Comparison of ENCODE assay signal across 9 mouse cellular contexts in the genomic region with DNA sequence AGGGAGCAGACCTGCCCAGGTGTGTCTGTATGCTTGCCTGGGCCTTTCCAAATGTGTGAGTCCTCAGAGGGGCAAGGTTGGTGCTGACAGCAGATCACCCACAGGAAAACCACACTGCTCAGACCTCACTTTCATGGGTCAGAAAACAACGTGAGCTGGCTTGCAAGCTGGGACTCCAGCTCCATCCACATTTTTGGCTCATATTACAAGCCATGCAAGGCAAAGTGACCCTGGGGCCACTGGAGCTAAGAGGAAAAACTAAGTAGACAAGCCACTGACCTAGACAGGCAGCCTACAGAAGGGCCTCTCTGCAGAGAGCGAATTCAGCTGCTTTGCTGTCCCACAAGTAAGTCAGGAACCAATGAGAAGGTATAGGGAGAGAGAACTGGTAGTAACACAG.
DNase-seq lines count a peak whose midpoint lies in the region; ATAC-seq and TF ChIP-seq lines count a peak whose summit lies in the region.
"Had no signal": no experiment of that assay in that cellular context is flagged by ENCODE, and none has a peak within 500 bp of the region (broad histone marks: within the 10 kb centered on the region; RNA-seq: fewer than 3 reads in every experiment).

No protein-coding gene starts in this region.

- H3K27ac ChIP-seq in lung, embryonic 14.5 days (ENCODE audit: low read depth): peak overlapping the region; percentile 51
- no peak overlapping the region for H3K27ac ChIP-seq in kidney, adult 2 months (ENCODE audit: insufficient read depth, low read depth, low read length)
- H3K27ac ChIP-seq in neural tube, embryonic 15.5 days (replicated peaks): 0 out of 2 replicates have a peak overlapping the region, but pooled peaks have one; percentile 15
- no peak overlapping the region for H3K27ac ChIP-seq in thymus, adult 2 months (ENCODE audit: control insufficient read depth, insufficient read depth, low read length)
- H3K27ac ChIP-seq in forebrain, embryonic 16.5 days (ENCODE audit: low read length): no peak overlapping the region

- DNase-seq in lung, embryonic 14.5 days: peak; percentile 75
- no peak for DNase-seq in lung, adult 2 months
- peak; percentile 73 for DNase-seq in embryo, embryonic 10 days (ENCODE audit: low spot score)
- DNase-seq in kidney, adult 2 months: peak; percentile 62
- DNase-seq in left cerebral cortex, adult 18-20 months (ENCODE audit: low spot score in 2 of 2): no peak
- no peak for DNase-seq in thymus, adult 2 months
- DNase-seq: right cerebral cortex, postnatal 14 days had no signal

- WGBS in lung, embryonic 14.5 days: 15% methylated on average over 2 of the region's 2 CpGs
- WGBS in lung, adult 2 months: 49% methylated on average over 2 of the region's 2 CpGs
- WGBS in kidney, adult 2 months: 36% methylated on average over 2 of the region's 2 CpGs
- 64% methylated on average over 2 of the region's 2 CpGs for WGBS in neural tube, embryonic 15.5 days
- WGBS in thymus, adult 2 months: 47% methylated on average over 2 of the region's 2 CpGs
- WGBS in forebrain, embryonic 16.5 days: 63% methylated on average over 2 of the region's 2 CpGs

- no peak overlapping the region for H3K9ac ChIP-seq in lung, embryonic 14.5 days
- H3K9ac ChIP-seq in neural tube, embryonic 15.5 days (replicated peaks): no peak overlapping the region
- H3K9ac ChIP-seq in forebrain, embryonic 16.5 days (replicated peaks; ENCODE audit: low read depth, low read length): no peak overlapping the region

- H3K4me3 ChIP-seq in lung, embryonic 14.5 days (ENCODE audit: low read depth, low read length): no peak overlapping the region
- H3K4me3 ChIP-seq in lung, adult 2 months (replicated peaks; ENCODE audit: extremely low read depth, low read depth, low read length): no peak overlapping the region
- H3K4me3 ChIP-seq in kidney, adult 2 months (ENCODE audit: insufficient read depth, low read depth, low read length): no peak overlapping the region
- H3K4me3 ChIP-seq in neural tube, embryonic 15.5 days (replicated peaks): no peak overlapping the region
- no peak overlapping the region for H3K4me3 ChIP-seq in thymus, adult 2 months (ENCODE audit: control insufficient read depth, insufficient read depth, low read length)
- no peak overlapping the region for H3K4me3 ChIP-seq in forebrain, embryonic 16.5 days (replicated peaks; ENCODE audit: low read length)

- no peak for TF ChIP-seq CTCF in lung, embryonic 14.5 days (IDR thresholded peaks at IDR 0.05; ENCODE audit: low read depth)
- no peak for TF ChIP-seq CTCF in lung, adult 2 months (IDR thresholded peaks at IDR 0.05; ENCODE audit: insufficient read depth, low read length)
- no peak for TF ChIP-seq CTCF in kidney, adult 2 months (conservative IDR thresholded peaks at IDR 0.05; ENCODE audit: insufficient read depth, insufficient read length, low read depth, low read length)
- TF ChIP-seq CTCF in thymus, adult 2 months (IDR thresholded peaks at IDR 0.05; ENCODE audit: borderline replicate concordance, control insufficient read depth, extremely low read depth, insufficient read depth, low read length, poor library complexity): no peak

- no peaks in the 10 kb centered on the region for H3K27me3 ChIP-seq in lung, embryonic 14.5 days (ENCODE audit: insufficient read depth, low read length)
- no peaks in the 10 kb centered on the region for H3K27me3 ChIP-seq in kidney, adult 2 months (replicated peaks; ENCODE audit: control insufficient read depth, insufficient read depth, low read length)
- H3K27me3 ChIP-seq in neural tube, embryonic 15.5 days (replicated peaks): peaks cover 6% of the 10 kb centered on the region; the same call in 1 of the 2 replicates
- no peaks in the 10 kb centered on the region for H3K27me3 ChIP-seq in thymus, adult 2 months (ENCODE audit: control insufficient read depth, insufficient read depth, low read length)
- no peaks in the 10 kb centered on the region for H3K27me3 ChIP-seq in forebrain, embryonic 16.5 days (replicated peaks; ENCODE audit: control insufficient read depth, insufficient read depth, low read length)

- H3K9me3 ChIP-seq in lung, embryonic 14.5 days (ENCODE audit: low read depth, low read length): no peaks in the 10 kb centered on the region
- H3K9me3 ChIP-seq in neural tube, embryonic 15.5 days (replicated peaks): no peaks in the 10 kb centered on the region
- no peaks in the 10 kb centered on the region for H3K9me3 ChIP-seq in forebrain, embryonic 16.5 days (ENCODE audit: control insufficient read depth, low read length)

- H3K4me1 ChIP-seq in lung, embryonic 14.5 days (ENCODE audit: insufficient read depth): peaks cover 19% of the 10 kb centered on the region
- peaks cover 8% of the 10 kb centered on the region; the same call in 1 of the 2 replicates for H3K4me1 ChIP-seq in lung, adult 2 months (ENCODE audit: control insufficient read depth, insufficient read depth, low read length)
- H3K4me1 ChIP-seq in kidney, adult 2 months (ENCODE audit: control insufficient read depth, insufficient read depth, low read length): peaks cover 3% of the 10 kb centered on the region; the same call in 1 of the 2 replicates
- H3K4me1 ChIP-seq in neural tube, embryonic 15.5 days: peaks cover 31% of the 10 kb centered on the region
- H3K4me1 ChIP-seq in thymus, adult 2 months (replicated peaks; ENCODE audit: control insufficient read depth, insufficient read depth, low read length): peaks cover 14% of the 10 kb centered on the region
- peaks cover 17% of the 10 kb centered on the region for H3K4me1 ChIP-seq in forebrain, embryonic 16.5 days (replicated peaks; ENCODE audit: control insufficient read depth, insufficient read depth, low read length)

- peak; percentile 48 for ATAC-seq in lung, embryonic 14.5 days (ENCODE audit: insufficient read depth)
- ATAC-seq in neural tube, embryonic 15.5 days (ENCODE audit: low FRiP score): no peak
- ATAC-seq in forebrain, embryonic 16.5 days: no peak

- no peaks in the 10 kb centered on the region for H3K36me3 ChIP-seq in lung, embryonic 14.5 days (ENCODE audit: insufficient read depth)
- no peaks in the 10 kb centered on the region for H3K36me3 ChIP-seq in kidney, adult 2 months (ENCODE audit: control insufficient read depth, insufficient read depth, low read length)
- no peaks in the 10 kb centered on the region for H3K36me3 ChIP-seq in neural tube, embryonic 15.5 days
- no peaks in the 10 kb centered on the region for H3K36me3 ChIP-seq in thymus, adult 2 months (ENCODE audit: control insufficient read depth, insufficient read depth, low read length)
- no peaks in the 10 kb centered on the region for H3K36me3 ChIP-seq in forebrain, embryonic 16.5 days (ENCODE audit: control insufficient read depth, insufficient read depth)

- H3K4me2 ChIP-seq in lung, embryonic 14.5 days: peak overlapping the region; percentile 13; the same call in 1 of the 2 replicates
- no peak overlapping the region for H3K4me2 ChIP-seq in neural tube, embryonic 15.5 days
- no peak overlapping the region for H3K4me2 ChIP-seq in forebrain, embryonic 16.5 days (ENCODE audit: low read length)

- no peak for TF ChIP-seq POLR2A in lung, adult 2 months (IDR thresholded peaks at IDR 0.05; ENCODE audit: borderline replicate concordance, extremely low read depth, low read depth, low read length)
- no peak for TF ChIP-seq POLR2A in kidney, adult 2 months (IDR thresholded peaks at IDR 0.05; ENCODE audit: low read depth, low read length)
- TF ChIP-seq POLR2A in thymus, adult 2 months (IDR thresholded peaks at IDR 0.05; ENCODE audit: control insufficient read depth, extremely low read depth, insufficient read depth, low read length, poor library complexity): no peak

Comparison
In these comparisons a context has a peak if more than half of its experiments do, and no peak if none do; other contexts are left out.
1. DNase-seq: peak in lung, embryonic 14.5 days (single experiment), embryo, embryonic 10 days (single experiment) and kidney, adult 2 months (single experiment); none in lung, adult 2 months (single experiment), left cerebral cortex, adult 18-20 months (0 of 2) and thymus, adult 2 months (single experiment).
2. H3K27ac ChIP-seq: peak in lung, embryonic 14.5 days (single experiment) and neural tube, embryonic 15.5 days (single experiment); none in kidney, adult 2 months (single experiment), thymus, adult 2 months (single experiment) and forebrain, embryonic 16.5 days (single experiment).